Mouse (Mus musculus) splenic B cell, adult 2 months (primary cell): ENCODE measurements around the gene Asf1a.
"Not testable (repeated sequence)": the region's sequence is repeated elsewhere in the genome, so short reads cannot be mapped to it uniquely, and the experiment has no call there.

Experiments
- DNase-seq: peaks from one replicate; pipeline ENCODE4 v3.0.0-alpha.2; 2011; ENCODE audit warnings: low read depth, low spot score
- H3K27me3 ChIP-seq: 2 replicates; pipeline ENCODE4 v1.6.1; 2012; ENCODE audit warnings: mild to moderate bottlenecking, low read length, moderate library complexity, mixed read lengths; ENCODE audit not compliant: control insufficient read depth, poor library complexity, insufficient read depth, severe bottlenecking
- H3K36me3 ChIP-seq: 2 replicates; pipeline ENCODE4 v1.6.1; 2012; ENCODE audit warnings: mild to moderate bottlenecking, low read length, moderate library complexity, mixed read lengths; ENCODE audit not compliant: control insufficient read depth, poor library complexity, insufficient read depth, severe bottlenecking

The Asf1a gene

GRCm38 (mm10) chr10:53615850-53616616 is 19.5 kb downstream of the Asf1a start:
- peak; percentile 39 for DNase-seq
- H3K36me3 ChIP-seq = peaks cover 8% of the 10 kb centered on the region
- no peaks in the 10 kb centered on the region for H3K27me3 ChIP-seq

DNA sequence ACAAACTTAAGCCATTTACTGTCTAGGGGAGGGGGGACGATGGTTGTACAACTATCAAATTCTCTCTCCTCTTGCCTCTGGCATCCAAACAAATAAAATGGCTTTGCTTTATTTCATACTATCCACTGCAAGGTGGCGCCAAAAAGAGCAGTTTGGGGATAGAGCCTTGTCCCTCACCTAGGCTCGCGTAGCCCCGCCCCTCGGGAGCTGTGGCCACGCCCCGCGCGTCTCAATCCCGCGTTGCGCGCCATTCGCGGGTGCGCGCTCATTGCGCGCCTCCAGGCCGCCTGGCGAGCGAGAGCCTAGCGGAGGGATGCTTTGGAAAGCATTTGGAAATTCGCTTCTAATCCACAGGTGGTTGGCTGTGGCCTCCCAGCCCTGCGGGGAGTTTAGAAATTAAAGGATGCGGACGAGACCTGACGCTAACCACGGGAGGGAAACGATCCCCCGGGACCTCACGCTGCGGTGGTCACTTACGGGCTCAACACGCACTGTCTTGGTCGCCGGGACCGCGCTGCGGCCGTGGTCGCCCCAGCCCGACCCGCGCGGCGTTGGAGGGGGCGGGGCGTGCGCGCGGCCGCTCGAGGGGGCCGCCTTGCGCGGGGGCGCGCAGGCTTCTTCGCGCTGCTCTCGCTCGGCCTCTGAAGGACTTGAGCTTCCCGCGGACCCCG is 32.8 kb downstream of the Asf1a start:
- no peaks in the 10 kb centered on the region for H3K36me3 ChIP-seq
- DNase-seq = peak; percentile 94
- H3K27me3 ChIP-seq = no peaks in the 10 kb centered on the region

DNA sequence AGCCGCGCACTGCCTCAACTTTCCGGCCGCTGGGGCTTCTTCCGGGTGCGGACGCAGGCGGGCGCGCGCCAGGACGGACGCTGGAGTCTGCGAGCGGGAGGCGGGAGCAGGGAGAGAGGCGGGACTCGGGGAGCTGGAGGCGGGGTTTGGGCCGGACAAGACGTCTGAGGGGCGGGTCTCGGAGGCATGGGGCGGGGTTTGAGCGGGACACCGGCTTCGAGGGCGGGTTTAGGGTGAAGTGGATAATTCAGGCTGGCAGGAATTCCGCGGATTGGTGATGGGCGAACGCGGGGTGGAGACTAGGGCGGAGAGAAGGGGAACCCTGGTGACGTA is 33.3 kb downstream of the Asf1a start:
- peak; percentile 97 for DNase-seq
- no peaks in the 10 kb centered on the region for H3K27me3 ChIP-seq
- H3K36me3 ChIP-seq = no peaks in the 10 kb centered on the region

- H3K36me3 ChIP-seq, DNase-seq, H3K27me3 ChIP-seq: not testable (repeated sequence)
Measured at GRCm38 (mm10) chr10:53630339-53630738, 33.8 kb downstream of the Asf1a start, which contains the start of gene Mcm9. Gene Mcm9, minus strand, starts transcription at chr10:53630439.

DNA sequence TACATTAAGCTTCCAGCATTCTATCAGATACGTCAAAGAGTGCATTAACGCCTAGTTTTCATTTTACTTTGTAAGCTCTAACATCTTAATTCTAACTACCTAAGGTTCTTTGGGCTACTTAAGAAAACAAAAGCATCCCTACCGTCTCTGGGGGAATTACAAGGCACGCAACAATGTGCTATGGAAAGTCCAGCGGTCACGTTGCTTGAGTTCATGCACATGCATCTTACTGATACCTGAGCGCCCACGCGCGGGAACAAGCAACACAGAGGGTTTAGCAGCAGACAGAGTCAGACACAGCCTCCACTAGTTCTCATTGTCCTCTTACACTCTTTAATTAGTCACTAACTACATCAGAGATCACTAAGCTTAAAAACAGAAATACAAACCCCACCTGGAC is 37.6 kb downstream of the Asf1a start:
- Histone ChIP-seq H3K27me3 (no peaks in the 10 kb centered on the region), H3K36me3 (no peaks in the 10 kb centered on the region)
- DNase-seq = no peak

- no peak for DNase-seq
- H3K27me3 ChIP-seq = no peaks in the 10 kb centered on the region
- H3K36me3 ChIP-seq = no peaks in the 10 kb centered on the region
Measured at GRCm38 (mm10) chr10:53635246-53635971, 38.9 kb downstream of the Asf1a start.

DNA sequence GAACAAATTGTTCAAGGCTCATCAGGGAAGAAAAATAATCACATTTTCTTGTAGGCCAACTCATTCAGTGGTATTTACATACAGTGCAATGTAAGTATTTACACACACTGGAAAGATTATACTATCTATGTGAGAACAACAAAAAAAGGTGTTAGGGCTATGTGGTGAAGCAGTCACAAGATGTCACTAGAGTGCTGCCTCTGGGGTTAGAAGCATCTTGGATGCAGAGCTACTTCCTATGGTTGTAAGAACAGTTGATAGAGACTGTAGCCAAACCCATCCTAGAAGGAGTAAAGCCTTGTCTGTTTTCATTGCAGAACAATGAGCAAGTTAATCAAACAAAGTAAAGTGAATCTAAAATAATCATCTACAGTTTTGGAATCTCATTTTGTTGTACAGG is 45.0 kb downstream of the Asf1a start:
- peak; percentile 51 for DNase-seq
- Histone ChIP-seq H3K36me3 (no peaks in the 10 kb centered on the region), H3K27me3 (no peaks in the 10 kb centered on the region)

DNA sequence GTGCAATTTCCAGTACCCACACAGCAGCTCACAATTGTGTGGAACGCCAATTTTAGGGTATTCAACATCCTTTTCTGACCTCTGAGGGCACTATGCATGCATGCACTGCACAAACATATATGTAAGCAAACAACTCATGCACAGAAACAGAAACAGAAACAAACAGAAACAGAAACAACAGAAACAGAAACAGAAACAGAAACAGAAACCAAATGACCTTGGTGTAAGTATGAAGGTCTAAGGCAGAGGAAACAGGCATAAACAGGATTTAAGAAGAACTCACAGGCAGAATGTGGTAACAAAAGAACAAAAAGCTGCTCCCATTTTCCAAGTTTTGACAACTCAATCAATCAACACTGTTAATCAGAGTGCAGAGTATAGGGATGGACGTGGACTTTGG is 54.1 kb downstream of the Asf1a start:
- peak; percentile 19 for DNase-seq
- H3K36me3 ChIP-seq = no peaks in the 10 kb centered on the region
- no peaks in the 10 kb centered on the region for H3K27me3 ChIP-seq

DNA sequence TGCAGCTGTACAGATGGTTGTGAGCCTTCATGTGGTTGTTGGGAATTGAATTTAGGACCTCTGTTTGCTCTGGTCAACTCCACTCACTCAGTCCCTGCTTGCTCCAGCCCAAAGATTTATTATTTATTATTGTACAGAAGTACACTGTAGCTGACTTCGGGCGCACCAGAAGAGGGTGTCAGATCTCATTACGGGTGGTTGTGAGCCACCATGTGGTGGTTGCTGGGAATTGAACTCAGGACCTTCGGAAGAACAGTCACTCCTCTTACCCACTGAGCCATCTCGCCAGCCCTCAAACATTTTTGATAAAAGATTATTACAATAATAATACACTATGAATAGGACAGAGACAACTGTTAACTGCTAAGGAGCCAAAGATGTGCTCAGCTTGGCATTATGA is 57.7 kb downstream of the Asf1a start:
- not testable (repeated sequence) for H3K36me3 ChIP-seq, H3K27me3 ChIP-seq, DNase-seq
